ENCODE assay signal across 9 mouse cellular contexts in the genomic region with DNA sequence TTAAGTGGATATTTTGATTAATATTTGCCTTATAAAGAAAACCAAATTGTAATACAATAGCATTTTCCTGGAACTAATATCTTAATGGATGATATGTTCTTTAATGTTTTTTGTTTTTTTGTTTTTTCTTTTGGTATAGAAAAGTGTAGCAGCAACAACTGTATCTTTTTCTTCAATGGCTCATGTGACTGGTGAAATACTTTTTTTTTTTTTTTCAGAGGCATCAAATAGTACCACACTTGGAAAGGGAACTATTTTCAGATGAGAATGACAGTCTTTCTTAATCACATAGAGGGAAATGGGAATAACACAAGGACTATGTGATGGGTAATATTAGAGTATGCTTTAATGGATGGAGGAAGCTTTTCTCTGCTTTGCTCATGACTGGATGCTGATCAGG. TPM values are rescaled to one million over a fixed set of nuclear protein-coding genes. Genes with fewer than 3 reads are reported as not detected.
A peak's percentile ranks its signal among the peaks of the same experiment; 100 is the strongest.
DNase-seq lines count a peak whose midpoint lies in the region; ATAC-seq and TF ChIP-seq lines count a peak whose summit lies in the region.
"Had no signal": no experiment of that assay in that cellular context is flagged by ENCODE, and none has a peak within 500 bp of the region (broad histone marks: within the 10 kb centered on the region; RNA-seq: fewer than 3 reads in every experiment).

No protein-coding gene starts in this region.

- no peak overlapping the region for H3K9ac ChIP-seq in intestine, embryonic 14.5 days (ENCODE audit: low read length)
- no peak overlapping the region for H3K9ac ChIP-seq in intestine, embryonic 16.5 days (ENCODE audit: low read depth, low read length)
- no peak overlapping the region; the same call in 1 of the 2 replicates for H3K9ac ChIP-seq in MEL (ENCODE audit: control insufficient read depth, low read depth, low read length, poor library complexity, severe bottlenecking)
- H3K9ac ChIP-seq in forebrain, embryonic 12.5 days: no peak overlapping the region
- peak overlapping the region; percentile 36; the same call in 1 of the 2 replicates for H3K9ac ChIP-seq in midbrain, embryonic 11.5 days (ENCODE audit: low read length)

- H3K4me1 ChIP-seq in intestine, embryonic 14.5 days (replicated peaks; ENCODE audit: control insufficient read depth, insufficient read depth, low read length): peaks cover 20% of the 10 kb centered on the region
- H3K4me1 ChIP-seq in intestine, embryonic 16.5 days (ENCODE audit: control insufficient read depth, insufficient read depth, low read length): peaks cover 19% of the 10 kb centered on the region
- H3K4me1 ChIP-seq in MEL (ENCODE audit: control insufficient read depth in 1 of 2, insufficient read depth in 2 of 2, low read length in 2 of 2): peaks cover 13 to 31% of the 10 kb centered on the region in 2 experiments
- H3K4me1 ChIP-seq in forebrain, embryonic 12.5 days: peaks cover 46% of the 10 kb centered on the region
- peaks cover 22% of the 10 kb centered on the region for H3K4me1 ChIP-seq in midbrain, embryonic 11.5 days (ENCODE audit: control insufficient read depth, insufficient read depth, low read length)

- no peaks in the 10 kb centered on the region for H3K27me3 ChIP-seq in intestine, embryonic 14.5 days (replicated peaks; ENCODE audit: control insufficient read depth, insufficient read depth, low read length)
- no peaks in the 10 kb centered on the region for H3K27me3 ChIP-seq in intestine, embryonic 16.5 days (replicated peaks; ENCODE audit: control insufficient read depth, insufficient read depth, low read length)
- H3K27me3 ChIP-seq in MEL (ENCODE audit: control insufficient read depth in 1 of 2, insufficient read depth in 2 of 2, low read length in 2 of 2): no peaks in the 10 kb centered on the region
- no peaks in the 10 kb centered on the region for H3K27me3 ChIP-seq in forebrain, embryonic 12.5 days
- H3K27me3 ChIP-seq in midbrain, embryonic 11.5 days (ENCODE audit: control insufficient read depth, insufficient read depth, low read length): no peaks in the 10 kb centered on the region

- no peak for TF ChIP-seq EP300 in MEL (IDR thresholded peaks at IDR 0.05; ENCODE audit: low read depth in 1 of 2, low read length in 2 of 2)

- no peak for DNase-seq in intestine, embryonic 14.5 days (ENCODE audit: low spot score)
- DNase-seq in MEL (ENCODE audit: low read depth, low spot score): no peak
- peak; percentile 80 for DNase-seq in midbrain, embryonic 11.5 days (ENCODE audit: low spot score, missing footprints)
- no peak for DNase-seq in adrenal gland, postnatal 14 days
- DNase-seq in thymus, postnatal 14 days: no peak
- DNase-seq: adrenal gland, postnatal 36 days had no signal

- no peak for ATAC-seq in intestine, embryonic 14.5 days (replicated peaks; ENCODE audit: low FRiP score, low TSS enrichment, low read depth)
- ATAC-seq in intestine, embryonic 16.5 days: no peak
- no peak for ATAC-seq in forebrain, embryonic 12.5 days (ENCODE audit: low FRiP score)
- ATAC-seq in midbrain, embryonic 11.5 days (ENCODE audit: low FRiP score): no peak
- ATAC-seq in monocyte, adult 5-6 weeks (replicated peaks; ENCODE audit: insufficient number of reproducible peaks, low FRiP score, low TSS enrichment, poor library complexity, severe bottlenecking): no peak

- no peak for TF ChIP-seq CTCF in MEL (IDR thresholded peaks at IDR 0.05 in 2 of 3, conservative IDR thresholded peaks at IDR 0.05 in 1 of 3; ENCODE audit: control insufficient read depth in 1 of 3, insufficient read depth in 1 of 3, low read depth in 2 of 3, low read length in 3 of 3, poor library complexity in 1 of 3, severe bottlenecking in 1 of 3)

- no peak for TF ChIP-seq RAD21 in MEL (IDR thresholded peaks at IDR 0.05; ENCODE audit: low read depth, low read length)

- no peak overlapping the region for H3K27ac ChIP-seq in intestine, embryonic 14.5 days (ENCODE audit: low read depth)
- H3K27ac ChIP-seq in intestine, embryonic 16.5 days (ENCODE audit: low read length): no peak overlapping the region
- H3K27ac ChIP-seq in MEL (ENCODE audit: control insufficient read depth, low read depth, low read length): no peak overlapping the region
- H3K27ac ChIP-seq in forebrain, embryonic 12.5 days: no peak overlapping the region
- no peak overlapping the region for H3K27ac ChIP-seq in midbrain, embryonic 11.5 days (ENCODE audit: low read depth, low read length)

- no peaks in the 10 kb centered on the region for H3K9me3 ChIP-seq in intestine, embryonic 14.5 days (ENCODE audit: control insufficient read depth, low read length)
- H3K9me3 ChIP-seq in intestine, embryonic 16.5 days (ENCODE audit: control insufficient read depth, low read length): no peaks in the 10 kb centered on the region
- H3K9me3 ChIP-seq in MEL (replicated peaks; ENCODE audit: insufficient read depth, low read length): no peaks in the 10 kb centered on the region
- no peaks in the 10 kb centered on the region for H3K9me3 ChIP-seq in forebrain, embryonic 12.5 days
- no peaks in the 10 kb centered on the region for H3K9me3 ChIP-seq in midbrain, embryonic 11.5 days (ENCODE audit: control insufficient read depth, low read length)

- H3K4me3 ChIP-seq in intestine, embryonic 14.5 days (ENCODE audit: low read depth, low read length): peak overlapping the region; percentile 83
- no peak overlapping the region for H3K4me3 ChIP-seq in intestine, embryonic 16.5 days (ENCODE audit: low read length)
- H3K4me3 ChIP-seq in MEL (ENCODE audit: control insufficient read depth in 1 of 2, insufficient read depth in 1 of 2, low read depth in 2 of 2, low read length in 2 of 2): peak overlapping the region in 1 of 2 experiments; percentile 93; a peak in 2 of 4 replicates
- peak overlapping the region; percentile 97 for H3K4me3 ChIP-seq in forebrain, embryonic 12.5 days (replicated peaks)
- H3K4me3 ChIP-seq in midbrain, embryonic 11.5 days (ENCODE audit: low read depth, low read length): peak overlapping the region; percentile 92

- no peak for TF ChIP-seq POLR2A in MEL (IDR thresholded peaks at IDR 0.05; ENCODE audit: control insufficient read depth in 1 of 2, insufficient read depth in 1 of 2, low read depth in 1 of 2, low read length in 2 of 2, poor library complexity in 1 of 2)

- H3K4me2 ChIP-seq in intestine, embryonic 14.5 days (ENCODE audit: low read length): peak overlapping the region; percentile 61
- no peak overlapping the region for H3K4me2 ChIP-seq in intestine, embryonic 16.5 days (ENCODE audit: low read depth, low read length)
- H3K4me2 ChIP-seq in forebrain, embryonic 12.5 days: peak overlapping the region; percentile 83
- H3K4me2 ChIP-seq in midbrain, embryonic 11.5 days: peak overlapping the region; percentile 90

- H3K79me2 ChIP-seq in MEL (ENCODE audit: control insufficient read depth, insufficient read depth, low read length, poor library complexity): peaks cover 34% of the 10 kb centered on the region

- no peaks in the 10 kb centered on the region for H3K36me3 ChIP-seq in intestine, embryonic 14.5 days (ENCODE audit: control insufficient read depth, insufficient read depth, low read length)
- no peaks in the 10 kb centered on the region for H3K36me3 ChIP-seq in intestine, embryonic 16.5 days (ENCODE audit: control insufficient read depth, insufficient read depth, low read length)
- peaks cover 0 to 31% of the 10 kb centered on the region in 2 experiments; a peak in 2 of 4 replicates for H3K36me3 ChIP-seq in MEL (ENCODE audit: control insufficient read depth in 1 of 2, insufficient read depth in 2 of 2, low read length in 2 of 2)
- no peaks in the 10 kb centered on the region for H3K36me3 ChIP-seq in forebrain, embryonic 12.5 days (replicated peaks)
- no peaks in the 10 kb centered on the region for H3K36me3 ChIP-seq in midbrain, embryonic 11.5 days (ENCODE audit: control insufficient read depth, insufficient read depth, low read length)

TF ChIP-seq in MEL, 35 proteins besides CTCF, POLR2A, EP300 and RAD21:
- TF ChIP-seq ZNF384 (IDR thresholded peaks at IDR 0.05; ENCODE audit: low read depth, low read length) (peak; percentile 83), USF1 (IDR thresholded peaks at IDR 0.05; ENCODE audit: low read depth, low read length) (peak; percentile 43; the same call in 1 of the 2 replicates), JUND (IDR thresholded peaks at IDR 0.05; ENCODE audit: low read depth, low read length) (no peak)

RNA-seq across cellular contexts. Expression of gene Phlpp1, which starts 3.0 kb away (rescaled TPM):
- 5.7 and 6.5 TPM in 2 replicates for polyA plus RNA-seq in intestine, embryonic 14.5 days (2014; fragmentation: Nextera tagmentation; extraction: Ambion mirVana)
- polyA plus RNA-seq in intestine, embryonic 16.5 days (2015; fragmentation: Nextera tagmentation; extraction: Ambion mirVana): 2.7 and 2.9 TPM in 2 replicates
- 5.0 and 5.8 TPM in 2 replicates for total RNA-seq in MEL (2012; rRNA removed)
- 1 to 10 TPM in 1 of 2 experiments, not detected in 1; 9.4 TPM for polyA plus RNA-seq in MEL (2012; ENCODE audit: insufficient read depth in 1 of 2, insufficient read length in 2 of 2, low read depth in 1 of 2, low replicate concordance in 2 of 2, missing spikeins in 1 of 2)
- polyA plus RNA-seq in forebrain, embryonic 12.5 days (2016; fragmentation: Nextera tagmentation; extraction: Ambion mirVana): 9.4 and 10.3 TPM in 2 replicates
- polyA plus RNA-seq in midbrain, embryonic 11.5 days (2014; fragmentation: Nextera tagmentation; extraction: Ambion mirVana): 6.2 and 6.8 TPM in 2 replicates
- total RNA-seq in adrenal gland, postnatal 14 days (2021): 19.3 and 19.4 TPM in 2 replicates
- 12.1 to 19.9 TPM (median 16.2 TPM) in 3 replicates for total RNA-seq in monocyte, adult 5-6 weeks (2017)
